Mouse (Mus musculus) brain, embryonic 14.5 days (tissue): ENCODE results near the gene Tmprss3. TPM values are rescaled to one million over a fixed set of nuclear protein-coding genes. Genes with fewer than 3 reads are reported as not detected.

Experiments
- DNase-seq: peaks from one replicate; pipeline ENCODE4 v3.0.0-alpha.2; 2011; ENCODE audit warnings: low read depth
- CTCF ChIP-seq: fragments of 200-500 bp; IDR thresholded peaks from 2 replicates; pipeline ENCODE4 v1.5.1; 2012; ENCODE audit warnings: inconsistent platforms, mild to moderate bottlenecking, moderate library complexity, borderline replicate concordance; ENCODE audit not compliant: insufficient read depth, insufficient read length; ENCODE audit errors: extremely low read depth
- POLR2A ChIP-seq: fragments of 200-500 bp; IDR thresholded peaks from 2 replicates; pipeline ENCODE4 v1.6.1; 2012; ENCODE audit warnings: mild to moderate bottlenecking, inconsistent platforms, borderline replicate concordance; ENCODE audit not compliant: poor library complexity, insufficient read depth, insufficient read length, severe bottlenecking; ENCODE audit errors: extremely low read depth
- polyA plus RNA-seq: library from polyadenylated mRNA; depleted of rRNA; stranded (reverse); fragments of >200 nt; gene quantifications from 2 replicates; pipeline ENCODE4 v1.2.3, GENCODE M21; 2012; rRNA removed

The Tmprss3 gene
- polyA plus RNA-seq, 1 experiment = not detected

- DNase-seq = no peak
- TF ChIP-seq POLR2A = no peak
- TF ChIP-seq CTCF = no peak
These were observed 69.3 kb downstream of the Tmprss3 start, which contains the start of gene Tff3 for GRCm38 (mm10) chr17:31129452-31129851. Tff3 (minus strand) TSS chr17:31129646.

Other genes with a start within 250 kb of the Tmprss3 start
- 0.04 and 0.10 TPM in 2 replicates for gene Umodl1, start 244.3 kb downstream of the Tmprss3 start, polyA plus RNA-seq
- 8.7 and 12.8 TPM in 2 replicates for gene Abcg1, start 141.3 kb downstream of the Tmprss3 start, polyA plus RNA-seq
- gene Tff3, start 69.3 kb downstream of the Tmprss3 start, polyA plus RNA-seq = 0.97 and 1.1 TPM in 2 replicates
- gene Tff2, start 54.7 kb downstream of the Tmprss3 start, polyA plus RNA-seq = not detected in 2 replicates
- gene Tff1, start 33.7 kb downstream of the Tmprss3 start, polyA plus RNA-seq = not detected in 2 replicates
- gene Ubash3a, start 8.9 kb upstream of the Tmprss3 start, polyA plus RNA-seq = 0.03 TPM in 1 of 2 replicates, not detected in the other
- 0.59 and 3.3 TPM in 2 replicates for gene Rsph1, start 78.4 kb upstream of the Tmprss3 start, polyA plus RNA-seq
- 19.7 and 21.3 TPM in 2 replicates for gene Slc37a1, start 87.8 kb upstream of the Tmprss3 start, polyA plus RNA-seq
- gene Pde9a, start 187.2 kb upstream of the Tmprss3 start, polyA plus RNA-seq = 60.9 and 112 TPM in 2 replicates